Mouse (Mus musculus) CH12.LX (cell line): ENCODE data around the gene Dnajb7. TPM values are rescaled to one million over a fixed set of nuclear protein-coding genes. Genes with fewer than 3 reads are reported as not detected.

Experiments used
- DNase-seq: peaks from one replicate; pipeline ENCODE4 v3.0.0-alpha.2; 2013; ENCODE audit errors: extremely low read depth
- H3K27ac ChIP-seq: 2 replicates; pipeline ENCODE4 v1.5.1; 2012; ENCODE audit warnings: low read depth, mild to moderate bottlenecking, control low read depth, moderate library complexity; ENCODE audit not compliant: insufficient read depth
- H3K27me3 ChIP-seq: replicated peaks from 2 replicates; pipeline ENCODE3; 2012; ENCODE audit warnings: inconsistent platforms
- H3K36me3 ChIP-seq, 2 experiments: replicated peaks in 1 of 2; 2 replicates each; pipeline versions ENCODE3 to v1.6.1; 2012; ENCODE audit warnings: inconsistent platforms in 1 of 2, low read length in 1 of 2, mild to moderate bottlenecking in 1 of 2, mixed read lengths in 1 of 2, moderate library complexity in 1 of 2; ENCODE audit not compliant: control insufficient read depth in 1 of 2, insufficient read depth in 1 of 2
- H3K4me1 ChIP-seq, 2 experiments: 2 replicates each; pipeline ENCODE4 v1.6.1; 2012; ENCODE audit warnings: inconsistent platforms in 1 of 2, moderate library complexity in 1 of 2; ENCODE audit not compliant: insufficient read depth in 2 of 2, control insufficient read depth in 1 of 2
- H3K4me2 ChIP-seq: 2 replicates; pipeline ENCODE4 v1.6.1; 2012; ENCODE audit warnings: low read depth, mild to moderate bottlenecking, control low read depth; ENCODE audit not compliant: poor library complexity, insufficient read depth, severe bottlenecking
- H3K4me3 ChIP-seq, 3 experiments: fragments of 150-350 bp in 1 of 3; sonication (generic) in 1 of 3; replicated peaks in 1 of 3; 2 replicates each; pipeline versions ENCODE3 to v1.5.1; 2011 to 2012; ENCODE audit warnings: low read depth in 2 of 3, low read length in 2 of 3, mild to moderate bottlenecking in 2 of 3, moderate library complexity in 2 of 3, control low read depth in 1 of 3, improper control_type of control experiment in 1 of 3, inconsistent platforms in 1 of 3, mixed read lengths in 1 of 3; ENCODE audit not compliant: poor library complexity in 1 of 3
- H3K79me2 ChIP-seq: replicated peaks from 2 replicates; pipeline ENCODE4 v1.6.1; 2012; ENCODE audit warnings: mild to moderate bottlenecking, moderate library complexity; ENCODE audit not compliant: control insufficient read depth, poor library complexity, insufficient read depth, severe bottlenecking; ENCODE audit errors: extremely low read depth
- H3K9ac ChIP-seq: 2 replicates; pipeline ENCODE4 v1.6.1; 2012; ENCODE audit warnings: low read depth, mild to moderate bottlenecking, control low read depth, moderate library complexity; ENCODE audit not compliant: insufficient read depth
- H3K9me3 ChIP-seq: replicated peaks from 2 replicates; pipeline ENCODE3; 2012; ENCODE audit warnings: low read length, inconsistent platforms, mixed read lengths
- CHD2 ChIP-seq: IDR thresholded peaks from 2 replicates; pipeline ENCODE4 v1.6.1; 2011; ENCODE audit warnings: low read length, improper control_type of control experiment
- CTCF ChIP-seq, 2 experiments: IDR thresholded peaks in 1 of 2; conservative IDR thresholded peaks in 1 of 2; 2 replicates each; pipeline ENCODE4 v1.5.1; 2011 to 2012; ENCODE audit warnings: low read depth in 2 of 2, low read length in 2 of 2, improper control_type of control experiment in 1 of 2, inconsistent platforms in 1 of 2, mild to moderate bottlenecking in 1 of 2, moderate library complexity in 1 of 2
- E2F4 ChIP-seq: IDR thresholded peaks from 2 replicates; pipeline ENCODE4 v1.6.1; 2011; ENCODE audit warnings: low read depth, low read length, improper control_type of control experiment; ENCODE audit not compliant: insufficient replicate concordance
- ETS1 ChIP-seq: conservative IDR thresholded peaks from 2 replicates; pipeline ENCODE4 v1.6.1; 2012; ENCODE audit warnings: low read depth, mild to moderate bottlenecking, inconsistent platforms, low read length, improper control_type of control experiment, moderate library complexity
- GABPA ChIP-seq: IDR thresholded peaks from 2 replicates; pipeline ENCODE4 v1.6.1; 2012; ENCODE audit warnings: low read depth, low read length, improper control_type of control experiment, inconsistent platforms; ENCODE audit not compliant: insufficient replicate concordance
- HCFC1 ChIP-seq: IDR thresholded peaks from 2 replicates; pipeline ENCODE4 v1.6.1; 2012; ENCODE audit warnings: low read depth, mild to moderate bottlenecking, inconsistent platforms, low read length, improper control_type of control experiment
- IRF4 ChIP-seq: IDR thresholded peaks from 2 replicates; pipeline ENCODE4 v1.6.1; 2014; ENCODE audit warnings: low read depth, mild to moderate bottlenecking, inconsistent platforms, low read length, improper control_type of control experiment
- KAT2A ChIP-seq: IDR thresholded peaks from 2 replicates; pipeline ENCODE4 v1.6.1; 2012; ENCODE audit warnings: low read length, improper control_type of control experiment, inconsistent platforms; ENCODE audit not compliant: insufficient replicate concordance
- MAFK ChIP-seq: IDR thresholded peaks from 2 replicates; pipeline ENCODE4 v1.6.1; 2011; ENCODE audit warnings: low read length, improper control_type of control experiment; ENCODE audit not compliant: insufficient replicate concordance
- MAX ChIP-seq: IDR thresholded peaks from 2 replicates; pipeline ENCODE4 v1.6.1; 2011; ENCODE audit warnings: low read length, improper control_type of control experiment
- MEF2A ChIP-seq: IDR thresholded peaks from 2 replicates; pipeline ENCODE4 v1.6.1; 2014; ENCODE audit warnings: low read depth, mild to moderate bottlenecking, inconsistent platforms, low read length, improper control_type of control experiment, borderline replicate concordance
- NELFE ChIP-seq: IDR thresholded peaks from 2 replicates; pipeline ENCODE4 v1.6.1; 2011; ENCODE audit warnings: low read depth, low read length, improper control_type of control experiment
- NRF1 ChIP-seq: IDR thresholded peaks from 2 replicates; pipeline ENCODE4 v1.6.1; 2014; ENCODE audit warnings: low read depth, mild to moderate bottlenecking, inconsistent platforms, low read length, improper control_type of control experiment, moderate library complexity
- PAX5 ChIP-seq: IDR thresholded peaks from 2 replicates; pipeline ENCODE4 v1.6.1; 2012; ENCODE audit warnings: low read length, inconsistent platforms, mixed read lengths
- POLR2AphosphoS2 ChIP-seq: IDR thresholded peaks from 2 replicates; pipeline ENCODE4 v1.6.1; 2011; ENCODE audit warnings: low read depth, low read length, improper control_type of control experiment
- RAD21 ChIP-seq: IDR thresholded peaks from 2 replicates; pipeline ENCODE4 v1.6.1; 2011; ENCODE audit warnings: low read depth, mild to moderate bottlenecking, low read length, improper control_type of control experiment, moderate library complexity
- SIN3A ChIP-seq: IDR thresholded peaks from 2 replicates; pipeline ENCODE4 v1.6.1; 2012; ENCODE audit warnings: low read length, improper control_type of control experiment, inconsistent platforms
- UBTF ChIP-seq: IDR thresholded peaks from 2 replicates; pipeline ENCODE4 v1.6.1; 2012; ENCODE audit warnings: low read depth, mild to moderate bottlenecking, inconsistent platforms, low read length, improper control_type of control experiment, moderate library complexity
- USF2 ChIP-seq: conservative IDR thresholded peaks from 2 replicates; pipeline ENCODE4 v1.6.1; 2011; ENCODE audit warnings: low read depth, low read length, improper control_type of control experiment
- ZMIZ1 ChIP-seq: IDR thresholded peaks from 2 replicates; pipeline ENCODE4 v1.6.1; 2012; ENCODE audit warnings: low read depth, mild to moderate bottlenecking, inconsistent platforms, low read length, improper control_type of control experiment
- dilution Hi-C: fragments of 300-500 bp; cut with MboI; formaldehyde crosslinking; loops from 2 replicates; pipeline ENCODE4 v1.14.3; 2020; ENCODE audit warnings: low sequenced_read_pairs; ENCODE audit not compliant: extremely low pct_unique_long_range_greater_than_20kb, extremely low pct_ligation_motif_present
- in situ Hi-C: fragments of 300-500 bp; cut with MboI; formaldehyde crosslinking; loops from 3 replicates; pipeline ENCODE4 v1.14.3; 2019; ENCODE audit warnings: low sequenced_read_pairs, low pct_ligation_motif_present, low pct_unique_long_range_greater_than_20kb, mixed read lengths
- polyA plus RNA-seq: library from polyadenylated mRNA; unstranded; fragments of >175 nt; gene quantifications from 2 replicates; pipeline ENCODE4 v1.2.1, GENCODE M21; 2012; ENCODE audit warnings: low read depth; ENCODE audit not compliant: insufficient read length
- total RNA-seq, 2 experiments: library from RNA; depleted of rRNA; stranded (reverse); fragments of 300-350 nt in 1 of 2; fragments of >200 nt in 1 of 2; gene quantifications; 2 replicates each; pipeline ENCODE4 v1.2.3; 2012 to 2014

Gene Dnajb7
- total and polyA plus RNA-seq, 3 experiments = not detected

DNA sequence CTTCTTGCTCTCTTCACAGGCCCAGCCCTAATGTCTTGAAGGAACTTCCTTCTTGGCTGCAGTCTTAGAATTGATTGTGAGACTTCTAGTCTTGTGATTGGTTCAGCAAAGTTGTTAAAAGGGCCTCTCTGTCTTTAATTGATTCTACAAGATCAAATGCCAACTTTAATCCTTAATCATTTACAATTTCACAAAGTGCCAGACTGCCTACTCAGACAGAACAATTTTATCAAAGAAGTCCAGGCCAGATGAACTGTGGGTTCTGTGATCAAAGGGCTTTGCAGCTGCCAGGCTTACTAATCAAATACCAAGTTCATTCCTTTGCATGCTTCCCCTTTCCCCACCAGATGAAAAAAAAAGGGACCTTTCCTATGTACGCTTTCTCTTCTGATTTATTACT lies 13.4 kb upstream of the Dnajb7 start:
- H3K9ac ChIP-seq = no peak overlapping the region
- no peak overlapping the region for H3K4me3 ChIP-seq
- H3K27me3 ChIP-seq = no peaks in the 10 kb centered on the region
- H3K4me2 ChIP-seq = no peak overlapping the region
- peaks cover 2 to 20% of the 10 kb centered on the region in 2 experiments; a peak in 2 of 4 replicates for H3K4me1 ChIP-seq
- no peaks in the 10 kb centered on the region for H3K79me2 ChIP-seq
- peaks cover 9 to 41% of the 10 kb centered on the region in 2 experiments for H3K36me3 ChIP-seq
- TF ChIP-seq UBTF = no peak
- TF ChIP-seq HCFC1 = no peak
- no peak for TF ChIP-seq NELFE
- TF ChIP-seq POLR2AphosphoS2 = no peak
- TF ChIP-seq E2F4 = no peak
- TF ChIP-seq GABPA = no peak
- TF ChIP-seq ETS1 = no peak
- TF ChIP-seq MAX = no peak
- TF ChIP-seq MAFK = no peak
- no peak for TF ChIP-seq NRF1
- no peak for TF ChIP-seq RAD21
- TF ChIP-seq CHD2 = no peak
- TF ChIP-seq KAT2A = no peak
- no peak for TF ChIP-seq MEF2A
- TF ChIP-seq CTCF (conservative IDR thresholded peaks at IDR 0.05 in 1 of 2, IDR thresholded peaks at IDR 0.05 in 1 of 2; ENCODE audit: low read depth in 2 of 2, low read length in 2 of 2) = no peak
- no peak for TF ChIP-seq PAX5
- TF ChIP-seq ZMIZ1 = no peak
- TF ChIP-seq SIN3A = no peak
- no peak for TF ChIP-seq IRF4
- no peak for TF ChIP-seq USF2
- no peak overlapping the region for H3K27ac ChIP-seq
- no peaks in the 10 kb centered on the region for H3K9me3 ChIP-seq
- dilution Hi-C loops = no loop called here
- no peak for DNase-seq
- in situ Hi-C loops = no loop called here

DNA sequence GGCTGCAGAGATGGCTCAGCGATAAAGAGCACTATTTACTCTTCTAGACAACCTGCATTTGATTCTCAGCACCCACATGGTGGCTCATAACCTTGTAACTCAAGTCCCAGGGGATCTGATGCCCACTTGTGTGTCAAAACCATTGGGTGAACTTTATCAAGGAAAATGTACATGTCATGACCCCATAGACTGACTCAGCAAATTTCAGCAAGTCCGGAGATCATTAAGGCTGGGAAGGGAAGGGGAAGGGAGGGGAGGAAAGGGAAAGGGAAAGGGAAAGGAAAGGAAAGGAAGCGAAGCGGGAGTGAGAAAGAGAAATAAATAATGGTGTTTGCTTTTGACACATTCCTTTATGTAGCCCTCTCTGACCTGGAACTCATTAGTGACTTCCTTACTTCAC lies 10.0 kb upstream of the Dnajb7 start:
- H3K9ac ChIP-seq = no peak overlapping the region
- H3K4me1 ChIP-seq = peaks cover 2 to 26% of the 10 kb centered on the region in 2 experiments; a peak in 2 of 4 replicates
- TF ChIP-seq MAFK (peak; percentile 61; the same call in 1 of the 2 replicates), CTCF (conservative IDR thresholded peaks at IDR 0.05 in 1 of 2, IDR thresholded peaks at IDR 0.05 in 1 of 2; ENCODE audit: low read depth in 2 of 2, low read length in 2 of 2) (no peak)
- H3K27me3 ChIP-seq = no peaks in the 10 kb centered on the region
- H3K36me3 ChIP-seq = peaks cover 17 to 55% of the 10 kb centered on the region in 2 experiments
- no peak overlapping the region for H3K27ac ChIP-seq
- no peak overlapping the region for H3K4me3 ChIP-seq
- DNase-seq = no peak
- in situ Hi-C loops (no loop called here), dilution Hi-C loops (no loop called here)
- H3K9me3 ChIP-seq = no peaks in the 10 kb centered on the region
- H3K79me2 ChIP-seq = no peaks in the 10 kb centered on the region
- no peak overlapping the region for H3K4me2 ChIP-seq
